Mouse (Mus musculus): Measurements from ENCODE around the gene Smad5.

GRCm38 (mm10) chr13:56661914-56662621, 40.7 kb upstream of the Smad5 start:
- TF ChIP-seq POLR2A (IDR thresholded peaks at IDR 0.05; ENCODE audit: borderline replicate concordance, low read depth, low read length) (no peak), CTCF (IDR thresholded peaks at IDR 0.05; ENCODE audit: low read depth, low read length) (no peak)

Data from bone marrow macrophage, adult 2 months (primary cell).